Comparison of ENCODE assay signal across 29 mouse cellular contexts in genomic region chr8:9458614-9459013, GRCm38 (mm10).
"Had no signal": no experiment of that assay in that cellular context is flagged by ENCODE, and none has a peak within 500 bp of the region (broad histone marks: within the 10 kb centered on the region; RNA-seq: fewer than 3 reads in every experiment).

No protein-coding gene starts in this region.

- ATAC-seq: forebrain, embryonic 13.5 days; forebrain, embryonic 14.5 days; forebrain, embryonic 15.5 days; forebrain, embryonic 16.5 days; forebrain, postnatal 0 days had no signal

- H3K4me2 ChIP-seq: embryonic facial prominence, embryonic 12.5 days; embryonic facial prominence, embryonic 13.5 days; embryonic facial prominence, embryonic 15.5 days; forebrain, embryonic 12.5 days; forebrain, embryonic 13.5 days; forebrain, embryonic 15.5 days had no signal

- H3K4me1 ChIP-seq: embryonic facial prominence, embryonic 10.5 days; embryonic facial prominence, embryonic 12.5 days; embryonic facial prominence, embryonic 13.5 days; embryonic facial prominence, embryonic 15.5 days; forebrain, embryonic 12.5 days; forebrain, embryonic 13.5 days; forebrain, embryonic 15.5 days had no signal

- H3K4me3 ChIP-seq: embryonic facial prominence, embryonic 10.5 days; embryonic facial prominence, embryonic 12.5 days; embryonic facial prominence, embryonic 13.5 days; embryonic facial prominence, embryonic 15.5 days; erythroblast, embryonic 14.5 days; forebrain, embryonic 10.5 days; forebrain, embryonic 12.5 days; forebrain, embryonic 13.5 days; forebrain, embryonic 15.5 days; gastrocnemius, adult 2 months; heart, adult 2 months had no signal

- H3K36me3 ChIP-seq: embryonic facial prominence, embryonic 10.5 days; embryonic facial prominence, embryonic 12.5 days; embryonic facial prominence, embryonic 13.5 days; embryonic facial prominence, embryonic 15.5 days; forebrain, embryonic 10.5 days; forebrain, embryonic 12.5 days; forebrain, embryonic 15.5 days had no signal

- DNase-seq: cerebellum, adult 18-20 months; cerebellum, adult 2 months; cerebellum, adult 8-10 months; cerebellum, adult 9-10 months; cerebellum, adult 9-11 months; cerebellum, postnatal 10 days; cerebellum, postnatal 14 days; cerebellum, postnatal 25 days; cerebellum, postnatal 36 days; forebrain, postnatal 0 days; gastrocnemius, adult 2 months; gastrocnemius, postnatal 10 days; gastrocnemius, postnatal 14 days; gastrocnemius, postnatal 25 days; gastrocnemius, postnatal 36 days; heart, adult 11 months; heart, adult 18-20 months; heart, adult 2 months had no signal

- H3K27ac ChIP-seq: embryonic facial prominence, embryonic 10.5 days; embryonic facial prominence, embryonic 12.5 days; embryonic facial prominence, embryonic 13.5 days; embryonic facial prominence, embryonic 15.5 days; forebrain, embryonic 10.5 days; forebrain, embryonic 12.5 days; forebrain, embryonic 13.5 days; forebrain, embryonic 15.5 days; gastrocnemius, adult 2 months; heart, adult 2 months had no signal

- H3K9me3 ChIP-seq: embryonic facial prominence, embryonic 10.5 days; embryonic facial prominence, embryonic 12.5 days; embryonic facial prominence, embryonic 13.5 days; embryonic facial prominence, embryonic 15.5 days; forebrain, embryonic 10.5 days; forebrain, embryonic 12.5 days; forebrain, embryonic 13.5 days; forebrain, embryonic 15.5 days had no signal

- H3K9ac ChIP-seq: embryonic facial prominence, embryonic 12.5 days; embryonic facial prominence, embryonic 13.5 days; embryonic facial prominence, embryonic 15.5 days; forebrain, embryonic 12.5 days; forebrain, embryonic 13.5 days; forebrain, embryonic 15.5 days; forebrain, postnatal 0 days had no signal

- H3K27me3 ChIP-seq: embryonic facial prominence, embryonic 12.5 days; embryonic facial prominence, embryonic 13.5 days; embryonic facial prominence, embryonic 15.5 days; forebrain, embryonic 12.5 days; forebrain, embryonic 13.5 days; forebrain, embryonic 15.5 days had no signal
